Mouse (Mus musculus): ENCODE measurements around the gene Pde4d. TPM values are rescaled to one million over a fixed set of nuclear protein-coding genes. Genes with fewer than 3 reads are reported as not detected.

Pde4d gene
- polyA plus RNA-seq, 1 experiment from 2014 or later: 18.6 TPM

GRCm38 (mm10) chr13:109837453-109837852, 1387.7 kb downstream of the Pde4d start:
- Histone ChIP-seq H3K27me3 (replicated peaks; ENCODE audit: control insufficient read depth, insufficient read depth, low read length) (no peaks in the 10 kb centered on the region), H3K36me3 (ENCODE audit: control insufficient read depth, insufficient read depth, low read length) (no peaks in the 10 kb centered on the region), H3K9me3 (ENCODE audit: control insufficient read depth, low read length) (no peaks in the 10 kb centered on the region), H3K4me2 (ENCODE audit: low read length) (no peak overlapping the region), H3K4me3 (ENCODE audit: low read depth, low read length) (no peak overlapping the region), H3K4me1 (replicated peaks; ENCODE audit: control insufficient read depth, insufficient read depth, low read length) (0 out of 2 replicates have a peak, but pooled peaks cover 5% of the 10 kb centered on the region), H3K9ac (ENCODE audit: low read length) (no peak overlapping the region), H3K27ac (ENCODE audit: low read depth) (no peak overlapping the region)
- no peak for ATAC-seq (replicated peaks; ENCODE audit: low FRiP score, low TSS enrichment, low read depth)
- WGBS: 86% methylated on average over 11 of the region's 11 CpGs
- DNase-seq (ENCODE audit: low spot score): no peak

- Histone ChIP-seq H3K4me3 (ENCODE audit: low read depth, low read length) (no peak overlapping the region), H3K27ac (ENCODE audit: low read depth) (no peak overlapping the region), H3K27me3 (replicated peaks; ENCODE audit: control insufficient read depth, insufficient read depth, low read length) (no peaks in the 10 kb centered on the region), H3K36me3 (ENCODE audit: control insufficient read depth, insufficient read depth, low read length) (no peaks in the 10 kb centered on the region), H3K4me2 (ENCODE audit: low read length) (no peak overlapping the region), H3K9ac (ENCODE audit: low read length) (no peak overlapping the region), H3K4me1 (replicated peaks; ENCODE audit: control insufficient read depth, insufficient read depth, low read length) (0 out of 2 replicates have a peak, but pooled peaks cover 5% of the 10 kb centered on the region), H3K9me3 (ENCODE audit: control insufficient read depth, low read length) (no peaks in the 10 kb centered on the region)
- ATAC-seq (replicated peaks; ENCODE audit: low FRiP score, low TSS enrichment, low read depth) (no peak), DNase-seq (ENCODE audit: low spot score) (no peak)
- WGBS: 92% methylated on average over 7 of the region's 7 CpGs
Measured at GRCm38 (mm10) chr13:109837921-109838320, 1388.2 kb downstream of the Pde4d start.

GRCm38 (mm10) chr13:109840251-109840650, 1390.5 kb downstream of the Pde4d start:
- Histone ChIP-seq H3K4me3 (ENCODE audit: low read depth, low read length) (no peak overlapping the region), H3K4me2 (ENCODE audit: low read length) (no peak overlapping the region), H3K9ac (ENCODE audit: low read length) (no peak overlapping the region), H3K36me3 (ENCODE audit: control insufficient read depth, insufficient read depth, low read length) (no peaks in the 10 kb centered on the region), H3K9me3 (ENCODE audit: control insufficient read depth, low read length) (no peaks in the 10 kb centered on the region), H3K27ac (ENCODE audit: low read depth) (no peak overlapping the region), H3K27me3 (replicated peaks; ENCODE audit: control insufficient read depth, insufficient read depth, low read length) (no peaks in the 10 kb centered on the region), H3K4me1 (replicated peaks; ENCODE audit: control insufficient read depth, insufficient read depth, low read length) (0 out of 2 replicates have a peak, but pooled peaks cover 5% of the 10 kb centered on the region)
- no peak for DNase-seq (ENCODE audit: low spot score)
- WGBS: 33% methylated on average over 2 of the region's 2 CpGs
- no peak for ATAC-seq (replicated peaks; ENCODE audit: low FRiP score, low TSS enrichment, low read depth)

GRCm38 (mm10) chr13:109841140-109841822, 1391.5 kb downstream of the Pde4d start:
- DNase-seq (ENCODE audit: low spot score) (no peak), ATAC-seq (replicated peaks; ENCODE audit: low FRiP score, low TSS enrichment, low read depth) (no peak)
- 73% methylated on average over 2 of the region's 2 CpGs for WGBS
- 0 out of 2 replicates have a peak, but pooled peaks cover 5% of the 10 kb centered on the region for H3K4me1 ChIP-seq (replicated peaks; ENCODE audit: control insufficient read depth, insufficient read depth, low read length)
- H3K36me3 ChIP-seq (ENCODE audit: control insufficient read depth, insufficient read depth, low read length): no peaks in the 10 kb centered on the region
- no peak overlapping the region for H3K4me3 ChIP-seq (ENCODE audit: low read depth, low read length)
- H3K9me3 ChIP-seq (ENCODE audit: control insufficient read depth, low read length): no peaks in the 10 kb centered on the region
- no peaks in the 10 kb centered on the region for H3K27me3 ChIP-seq (replicated peaks; ENCODE audit: control insufficient read depth, insufficient read depth, low read length)
- H3K9ac ChIP-seq (ENCODE audit: low read length): no peak overlapping the region
- H3K4me2 ChIP-seq (ENCODE audit: low read length): no peak overlapping the region
- no peak overlapping the region for H3K27ac ChIP-seq (ENCODE audit: low read depth)

GRCm38 (mm10) chr13:109842982-109843381, 1393.2 kb downstream of the Pde4d start:
- no peak overlapping the region for H3K4me2 ChIP-seq (ENCODE audit: low read length)
- 0 out of 2 replicates have a peak, but pooled peaks cover 5% of the 10 kb centered on the region for H3K4me1 ChIP-seq (replicated peaks; ENCODE audit: control insufficient read depth, insufficient read depth, low read length)
- H3K9ac ChIP-seq (ENCODE audit: low read length): no peak overlapping the region
- 96% methylated on average over 2 of the region's 2 CpGs for WGBS
- no peak overlapping the region for H3K4me3 ChIP-seq (ENCODE audit: low read depth, low read length)
- DNase-seq (ENCODE audit: low spot score) (no peak), ATAC-seq (replicated peaks; ENCODE audit: low FRiP score, low TSS enrichment, low read depth) (no peak)
- no peaks in the 10 kb centered on the region for H3K36me3 ChIP-seq (ENCODE audit: control insufficient read depth, insufficient read depth, low read length)
- no peak overlapping the region for H3K27ac ChIP-seq (ENCODE audit: low read depth)
- no peaks in the 10 kb centered on the region for H3K9me3 ChIP-seq (ENCODE audit: control insufficient read depth, low read length)
- H3K27me3 ChIP-seq (replicated peaks; ENCODE audit: control insufficient read depth, insufficient read depth, low read length): no peaks in the 10 kb centered on the region

- Histone ChIP-seq H3K4me3 (ENCODE audit: low read depth, low read length) (no peak overlapping the region), H3K27me3 (replicated peaks; ENCODE audit: control insufficient read depth, insufficient read depth, low read length) (no peaks in the 10 kb centered on the region), H3K9ac (ENCODE audit: low read length) (no peak overlapping the region), H3K4me1 (replicated peaks; ENCODE audit: control insufficient read depth, insufficient read depth, low read length) (0 out of 2 replicates have a peak, but pooled peaks cover 5% of the 10 kb centered on the region), H3K36me3 (ENCODE audit: control insufficient read depth, insufficient read depth, low read length) (no peaks in the 10 kb centered on the region), H3K9me3 (ENCODE audit: control insufficient read depth, low read length) (no peaks in the 10 kb centered on the region), H3K27ac (ENCODE audit: low read depth) (no peak overlapping the region), H3K4me2 (ENCODE audit: low read length) (no peak overlapping the region)
- WGBS: 81% methylated on average over 6 of the region's 6 CpGs
- DNase-seq (ENCODE audit: low spot score): no peak
- no peak for ATAC-seq (replicated peaks; ENCODE audit: low FRiP score, low TSS enrichment, low read depth)
Measured at GRCm38 (mm10) chr13:109844828-109845227, 1395.1 kb downstream of the Pde4d start.

GRCm38 (mm10) chr13:109863826-109864225, 1414.1 kb downstream of the Pde4d start:
- Histone ChIP-seq H3K36me3 (ENCODE audit: control insufficient read depth, insufficient read depth, low read length) (no peaks in the 10 kb centered on the region), H3K27me3 (replicated peaks; ENCODE audit: control insufficient read depth, insufficient read depth, low read length) (no peaks in the 10 kb centered on the region), H3K9ac (ENCODE audit: low read length) (no peak overlapping the region), H3K27ac (ENCODE audit: low read depth) (no peak overlapping the region), H3K4me2 (ENCODE audit: low read length) (no peak overlapping the region), H3K9me3 (ENCODE audit: control insufficient read depth, low read length) (no peaks in the 10 kb centered on the region), H3K4me1 (replicated peaks; ENCODE audit: control insufficient read depth, insufficient read depth, low read length) (no peaks in the 10 kb centered on the region), H3K4me3 (ENCODE audit: low read depth, low read length) (no peak overlapping the region)
- WGBS: 60% methylated on average over 1 of the region's 1 CpGs
- DNase-seq (ENCODE audit: low spot score): no peak
- ATAC-seq (replicated peaks; ENCODE audit: low FRiP score, low TSS enrichment, low read depth): no peak

- no peak overlapping the region for H3K4me2 ChIP-seq (ENCODE audit: low read length)
- no peaks in the 10 kb centered on the region for H3K9me3 ChIP-seq (ENCODE audit: control insufficient read depth, low read length)
- ATAC-seq (replicated peaks; ENCODE audit: low FRiP score, low TSS enrichment, low read depth): no peak
- no peak overlapping the region for H3K9ac ChIP-seq (ENCODE audit: low read length)
- no peak overlapping the region for H3K4me3 ChIP-seq (ENCODE audit: low read depth, low read length)
- no peak overlapping the region for H3K27ac ChIP-seq (ENCODE audit: low read depth)
- no peaks in the 10 kb centered on the region for H3K36me3 ChIP-seq (ENCODE audit: control insufficient read depth, insufficient read depth, low read length)
- no peak for DNase-seq (ENCODE audit: low spot score)
- no peaks in the 10 kb centered on the region for H3K4me1 ChIP-seq (replicated peaks; ENCODE audit: control insufficient read depth, insufficient read depth, low read length)
- 60% methylated on average over 6 of the region's 6 CpGs for WGBS
- no peaks in the 10 kb centered on the region for H3K27me3 ChIP-seq (replicated peaks; ENCODE audit: control insufficient read depth, insufficient read depth, low read length)
Measured at GRCm38 (mm10) chr13:109864311-109864710, 1414.6 kb downstream of the Pde4d start.

- no peaks in the 10 kb centered on the region for H3K36me3 ChIP-seq (ENCODE audit: control insufficient read depth, insufficient read depth, low read length)
- H3K9ac ChIP-seq (ENCODE audit: low read length): no peak overlapping the region
- no peak overlapping the region for H3K4me2 ChIP-seq (ENCODE audit: low read length)
- H3K4me3 ChIP-seq (ENCODE audit: low read depth, low read length): no peak overlapping the region
- H3K27me3 ChIP-seq (replicated peaks; ENCODE audit: control insufficient read depth, insufficient read depth, low read length): no peaks in the 10 kb centered on the region
- no peak for ATAC-seq (replicated peaks; ENCODE audit: low FRiP score, low TSS enrichment, low read depth)
- H3K27ac ChIP-seq (ENCODE audit: low read depth): no peak overlapping the region
- no peaks in the 10 kb centered on the region for H3K9me3 ChIP-seq (ENCODE audit: control insufficient read depth, low read length)
- WGBS: 47% methylated on average over 8 of the region's 8 CpGs
- DNase-seq (ENCODE audit: low spot score): no peak
- H3K4me1 ChIP-seq (replicated peaks; ENCODE audit: control insufficient read depth, insufficient read depth, low read length): peaks cover under 1% of the 10 kb centered on the region; the same call in 1 of the 2 replicates
Measured at GRCm38 (mm10) chr13:109880392-109880791, 1430.6 kb downstream of the Pde4d start.
